Mouse (Mus musculus) bone marrow, adult 2 months (tissue): Measurements from ENCODE around the gene Gkn2.

ENCODE experiments used
- CTCF ChIP-seq: fragments of 200-500 bp; IDR thresholded peaks from 2 replicates; pipeline ENCODE4 v1.5.1; 2011; ENCODE audit warnings: low read length, control low read depth; ENCODE audit not compliant: control insufficient read depth, insufficient read depth
- POLR2A ChIP-seq: fragments of 200-500 bp; IDR thresholded peaks from 2 replicates; pipeline ENCODE4 v1.6.1; 2011; ENCODE audit warnings: low read depth, mild to moderate bottlenecking, control low read depth, low read length, borderline replicate concordance; ENCODE audit not compliant: control insufficient read depth

GRCm38 (mm10) chr6:87334361-87335090 lies 38.6 kb upstream of the Gkn2 start:
- TF ChIP-seq CTCF (no peak), POLR2A (no peak)
